Mouse (Mus musculus): Measurements from ENCODE around the gene Mag. TPM values are rescaled to one million over a fixed set of nuclear protein-coding genes. Genes with fewer than 3 reads are reported as not detected.

The Mag gene
- polyA plus RNA-seq, 1 experiment from 2014 or later = 0.08 TPM

- Histone ChIP-seq H3K27me3 (replicated peaks; ENCODE audit: control insufficient read depth, insufficient read depth, low read length) (peaks cover 8% of the 10 kb centered on the region), H3K4me1 (replicated peaks; ENCODE audit: control insufficient read depth, insufficient read depth, low read length) (no peaks in the 10 kb centered on the region), H3K4me3 (ENCODE audit: low read depth, low read length) (no peak overlapping the region), H3K27ac (ENCODE audit: low read depth, low read length) (no peak overlapping the region), H3K9me3 (ENCODE audit: control insufficient read depth, low read length) (no peaks in the 10 kb centered on the region), H3K9ac (ENCODE audit: low read depth, low read length) (no peak overlapping the region), H3K4me2 (0 out of 2 replicates have a peak overlapping the region, but pooled peaks have one; percentile 36), H3K36me3 (ENCODE audit: control insufficient read depth, insufficient read depth, low read length) (no peaks in the 10 kb centered on the region)
- WGBS = 17% methylated on average over 15 of the region's 15 CpGs
- DNase-seq (ENCODE audit: low spot score) (peak; percentile 54), ATAC-seq (replicated peaks; ENCODE audit: low FRiP score) (no peak)
Measured at GRCm38 (mm10) chr7:30873083-30873482, 41.6 kb downstream of the Mag start.

- H3K27ac ChIP-seq (ENCODE audit: low read depth, low read length) = no peak overlapping the region
- H3K36me3 ChIP-seq (ENCODE audit: control insufficient read depth, insufficient read depth, low read length) = no peaks in the 10 kb centered on the region
- 67% methylated on average over 8 of the region's 8 CpGs for WGBS
- DNase-seq (ENCODE audit: low spot score) = no peak
- no peak overlapping the region for H3K9ac ChIP-seq (ENCODE audit: low read depth, low read length)
- H3K4me2 ChIP-seq = no peak overlapping the region
- no peak for ATAC-seq (replicated peaks; ENCODE audit: low FRiP score)
- peaks cover 3% of the 10 kb centered on the region; the same call in 1 of the 2 replicates for H3K4me1 ChIP-seq (replicated peaks; ENCODE audit: control insufficient read depth, insufficient read depth, low read length)
- no peaks in the 10 kb centered on the region for H3K27me3 ChIP-seq (replicated peaks; ENCODE audit: control insufficient read depth, insufficient read depth, low read length)
- H3K9me3 ChIP-seq (ENCODE audit: control insufficient read depth, low read length) = no peaks in the 10 kb centered on the region
- H3K4me3 ChIP-seq (ENCODE audit: low read depth, low read length) = no peak overlapping the region
Measured at GRCm38 (mm10) chr7:30863386-30863785, 51.3 kb downstream of the Mag start.

- no peak for DNase-seq (ENCODE audit: low spot score)
- Histone ChIP-seq H3K27ac (ENCODE audit: low read depth, low read length) (no peak within 1 kb of the TSS), H3K9ac (ENCODE audit: low read depth, low read length) (no peak within 1 kb of the TSS), H3K27me3 (replicated peaks; ENCODE audit: control insufficient read depth, insufficient read depth, low read length) (no peaks in the 10 kb centered on the region), H3K4me2 (no peak within 1 kb of the TSS), H3K36me3 (ENCODE audit: control insufficient read depth, insufficient read depth, low read length) (no peaks in the 10 kb centered on the region), H3K4me1 (replicated peaks; ENCODE audit: control insufficient read depth, insufficient read depth, low read length) (peaks cover 3% of the 10 kb centered on the region; the same call in 1 of the 2 replicates), H3K4me3 (ENCODE audit: low read depth, low read length) (no peak within 1 kb of the TSS), H3K9me3 (ENCODE audit: control insufficient read depth, low read length) (no peaks in the 10 kb centered on the region)
- 83% methylated on average over 12 of the region's 12 CpGs for WGBS
- no peak for ATAC-seq (replicated peaks; ENCODE audit: low FRiP score)
Measured at GRCm38 (mm10) chr7:30861464-30861863, 53.2 kb downstream of the Mag start, which contains the start of gene Ffar1. Ffar1 (minus strand) TSS chr7:30861564.

GRCm38 (mm10) chr7:30859635-30860402, 54.9 kb downstream of the Mag start:
- H3K4me2 ChIP-seq = peak overlapping the region; percentile 49
- H3K27ac ChIP-seq (ENCODE audit: low read depth, low read length) = no peak overlapping the region
- H3K27me3 ChIP-seq (replicated peaks; ENCODE audit: control insufficient read depth, insufficient read depth, low read length) = no peaks in the 10 kb centered on the region
- H3K4me3 ChIP-seq (ENCODE audit: low read depth, low read length) = peak overlapping the region; percentile 20; the same call in 1 of the 2 replicates
- no peak overlapping the region for H3K9ac ChIP-seq (ENCODE audit: low read depth, low read length)
- 9% methylated on average over 13 of the region's 16 CpGs for WGBS
- no peaks in the 10 kb centered on the region for H3K9me3 ChIP-seq (ENCODE audit: control insufficient read depth, low read length)
- DNase-seq (ENCODE audit: low spot score) = peak; percentile 56
- no peaks in the 10 kb centered on the region for H3K36me3 ChIP-seq (ENCODE audit: control insufficient read depth, insufficient read depth, low read length)
- ATAC-seq (replicated peaks; ENCODE audit: low FRiP score) = peak; percentile 70
- peaks cover 3% of the 10 kb centered on the region; the same call in 1 of the 2 replicates for H3K4me1 ChIP-seq (replicated peaks; ENCODE audit: control insufficient read depth, insufficient read depth, low read length)

- Histone ChIP-seq H3K27me3 (replicated peaks; ENCODE audit: control insufficient read depth, insufficient read depth, low read length) (no peaks in the 10 kb centered on the region), H3K9me3 (ENCODE audit: control insufficient read depth, low read length) (no peaks in the 10 kb centered on the region), H3K27ac (ENCODE audit: low read depth, low read length) (no peak overlapping the region), H3K4me3 (ENCODE audit: low read depth, low read length) (no peak overlapping the region), H3K4me1 (replicated peaks; ENCODE audit: control insufficient read depth, insufficient read depth, low read length) (peaks cover 3% of the 10 kb centered on the region; the same call in 1 of the 2 replicates), H3K4me2 (no peak overlapping the region), H3K36me3 (ENCODE audit: control insufficient read depth, insufficient read depth, low read length) (no peaks in the 10 kb centered on the region), H3K9ac (ENCODE audit: low read depth, low read length) (no peak overlapping the region)
- no peak for ATAC-seq (replicated peaks; ENCODE audit: low FRiP score)
- peak; percentile 62 for DNase-seq (ENCODE audit: low spot score)
Measured at GRCm38 (mm10) chr7:30859290-30859634, 55.4 kb downstream of the Mag start.

- Histone ChIP-seq H3K27me3 (replicated peaks; ENCODE audit: control insufficient read depth, insufficient read depth, low read length) (no peaks in the 10 kb centered on the region), H3K4me3 (ENCODE audit: low read depth, low read length) (no peak overlapping the region), H3K4me1 (replicated peaks; ENCODE audit: control insufficient read depth, insufficient read depth, low read length) (peaks cover 3% of the 10 kb centered on the region; the same call in 1 of the 2 replicates), H3K36me3 (ENCODE audit: control insufficient read depth, insufficient read depth, low read length) (no peaks in the 10 kb centered on the region), H3K4me2 (no peak overlapping the region), H3K27ac (ENCODE audit: low read depth, low read length) (no peak overlapping the region), H3K9ac (ENCODE audit: low read depth, low read length) (no peak overlapping the region), H3K9me3 (ENCODE audit: control insufficient read depth, low read length) (no peaks in the 10 kb centered on the region)
- no peak for DNase-seq (ENCODE audit: low spot score)
- 60% methylated on average over 1 of the region's 1 CpGs for WGBS
- no peak for ATAC-seq (replicated peaks; ENCODE audit: low FRiP score)
Measured at GRCm38 (mm10) chr7:30857746-30858145, 56.9 kb downstream of the Mag start.

GRCm38 (mm10) chr7:30856078-30856477, 58.6 kb downstream of the Mag start, which contains the start of gene Ffar3:
Ffar3 (minus strand) TSS chr7:30856178.
- no peak within 1 kb of the TSS for H3K9ac ChIP-seq (ENCODE audit: low read depth, low read length)
- no peak within 1 kb of the TSS for H3K27ac ChIP-seq (ENCODE audit: low read depth, low read length)
- H3K4me2 ChIP-seq = no peak within 1 kb of the TSS
- no peaks in the 10 kb centered on the region for H3K36me3 ChIP-seq (ENCODE audit: control insufficient read depth, insufficient read depth, low read length)
- DNase-seq (ENCODE audit: low spot score) (no peak), ATAC-seq (replicated peaks; ENCODE audit: low FRiP score) (no peak)
- H3K9me3 ChIP-seq (ENCODE audit: control insufficient read depth, low read length) = no peaks in the 10 kb centered on the region
- no peaks in the 10 kb centered on the region for H3K27me3 ChIP-seq (replicated peaks; ENCODE audit: control insufficient read depth, insufficient read depth, low read length)
- H3K4me3 ChIP-seq (ENCODE audit: low read depth, low read length) = no peak within 1 kb of the TSS
- peaks cover 3% of the 10 kb centered on the region; the same call in 1 of the 2 replicates for H3K4me1 ChIP-seq (replicated peaks; ENCODE audit: control insufficient read depth, insufficient read depth, low read length)
- WGBS = 69% methylated on average over 6 of the region's 6 CpGs

GRCm38 (mm10) chr7:30851421-30851820, 63.3 kb downstream of the Mag start:
- 84% methylated on average over 1 of the region's 1 CpGs for WGBS
- no peaks in the 10 kb centered on the region for H3K4me1 ChIP-seq (replicated peaks; ENCODE audit: control insufficient read depth, insufficient read depth, low read length)
- no peaks in the 10 kb centered on the region for H3K27me3 ChIP-seq (replicated peaks; ENCODE audit: control insufficient read depth, insufficient read depth, low read length)
- no peak overlapping the region for H3K27ac ChIP-seq (ENCODE audit: low read depth, low read length)
- H3K4me2 ChIP-seq = no peak overlapping the region
- no peaks in the 10 kb centered on the region for H3K36me3 ChIP-seq (ENCODE audit: control insufficient read depth, insufficient read depth, low read length)
- ATAC-seq (replicated peaks; ENCODE audit: low FRiP score) (no peak), DNase-seq (ENCODE audit: low spot score) (no peak)
- H3K9me3 ChIP-seq (ENCODE audit: control insufficient read depth, low read length) = no peaks in the 10 kb centered on the region
- H3K4me3 ChIP-seq (ENCODE audit: low read depth, low read length) = no peak overlapping the region
- H3K9ac ChIP-seq (ENCODE audit: low read depth, low read length) = no peak overlapping the region

All from liver, embryonic 11.5 days (tissue).